Mouse (Mus musculus): ENCODE results near the gene Fancg.
A peak's percentile ranks its signal among the peaks of the same experiment; 100 is the strongest.
"Not testable (repeated sequence)": the region's sequence is repeated elsewhere in the genome, so short reads cannot be mapped to it uniquely, and the experiment has no call there.

Gene Fancg

DNA sequence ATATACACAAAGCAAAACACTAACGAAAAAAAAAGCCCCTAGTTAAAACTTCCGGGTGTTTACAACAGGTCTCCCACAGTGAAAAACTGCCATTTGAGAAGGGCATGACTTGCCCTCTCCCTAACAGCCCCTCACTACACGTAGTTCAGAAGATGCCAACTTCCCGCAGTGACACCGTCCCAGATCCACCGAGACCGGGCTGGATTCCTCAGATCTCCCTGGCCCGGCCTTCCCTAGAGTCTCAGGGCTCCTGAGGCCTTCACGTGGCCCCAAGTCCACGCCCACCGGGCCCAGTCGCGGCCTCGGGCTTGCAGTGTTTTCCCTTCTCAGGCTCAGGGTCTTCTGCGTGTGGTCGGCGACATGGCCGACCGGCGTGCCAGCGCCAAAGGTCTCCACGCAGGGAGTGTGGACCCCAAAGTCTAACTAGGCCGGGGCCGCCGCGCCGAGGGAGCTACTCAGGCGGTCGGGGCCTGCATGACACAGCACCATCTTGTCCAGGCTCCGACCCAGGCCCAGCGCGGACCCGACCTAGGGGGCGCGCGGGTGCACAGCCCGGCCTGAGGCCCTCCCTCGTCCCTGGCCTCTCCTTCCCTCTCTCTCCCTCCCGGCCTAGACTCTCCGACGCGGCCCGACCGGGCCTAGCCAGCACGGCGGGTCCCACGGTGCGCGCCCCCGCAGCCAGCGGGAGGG, 10.7 kb downstream of the Fancg start:
- peak; percentile 79 for DNase-seq (ENCODE audit: low spot score)

DNA sequence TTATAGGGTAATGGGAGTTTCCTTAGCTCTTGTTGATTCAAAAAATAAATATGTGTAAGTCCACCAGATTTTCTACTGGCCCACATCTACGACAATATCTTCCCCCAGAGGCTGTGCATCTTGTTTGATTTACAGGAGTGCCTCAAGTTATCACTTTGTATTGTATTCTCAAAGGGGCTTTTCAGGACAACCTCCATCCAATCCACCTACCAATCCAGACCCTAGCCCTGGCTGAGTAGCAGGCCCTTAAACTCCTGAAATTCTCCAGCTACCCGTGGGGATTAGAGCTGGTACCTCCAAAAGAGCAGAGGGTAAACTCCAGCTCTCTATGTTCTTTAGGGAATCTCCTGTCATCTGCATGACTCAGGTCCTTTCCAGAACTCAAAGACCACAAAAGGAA, 12.3 kb downstream of the Fancg start:
- DNase-seq (ENCODE audit: low spot score): no peak

DNA sequence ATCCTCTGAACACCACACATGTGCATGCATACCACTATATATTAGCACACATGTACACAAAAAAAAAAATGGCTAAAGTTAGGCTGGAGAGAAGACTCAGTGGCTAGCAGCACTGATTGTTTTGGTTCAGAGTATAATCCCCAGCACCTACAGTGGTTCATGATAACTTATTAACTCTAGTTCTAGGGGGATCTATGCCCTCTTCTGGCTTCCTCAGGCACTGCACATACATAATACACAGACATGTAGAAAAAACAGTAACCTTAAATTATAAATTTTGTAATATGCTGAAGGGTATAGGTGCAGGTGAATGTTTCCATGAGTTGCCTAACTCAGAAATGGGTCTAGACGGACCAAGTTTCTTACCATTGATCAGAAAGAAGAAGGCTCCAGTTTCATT, 22.0 kb downstream of the Fancg start:
- no peak for DNase-seq (ENCODE audit: low spot score)

DNA sequence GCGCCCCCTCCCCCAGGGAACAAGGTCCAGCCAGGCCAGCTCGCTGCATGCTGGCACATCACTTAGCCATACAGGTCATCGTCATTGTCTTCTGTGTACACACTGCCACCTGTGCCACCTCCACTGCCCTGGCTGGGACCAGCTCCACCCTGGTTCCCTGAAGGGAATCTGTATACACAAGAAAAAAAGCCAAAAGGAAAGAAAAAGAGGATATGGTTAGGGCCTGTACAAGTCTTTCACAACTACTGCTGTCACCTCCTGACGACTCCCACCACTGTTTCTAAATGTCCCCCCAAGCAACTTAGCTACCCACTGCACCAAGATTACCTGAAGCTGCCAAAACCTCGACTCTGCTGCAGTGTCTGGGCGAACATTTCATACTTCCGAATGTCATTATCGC, 29.8 kb downstream of the Fancg start:
- DNase-seq (ENCODE audit: low spot score): not testable (repeated sequence)

DNA sequence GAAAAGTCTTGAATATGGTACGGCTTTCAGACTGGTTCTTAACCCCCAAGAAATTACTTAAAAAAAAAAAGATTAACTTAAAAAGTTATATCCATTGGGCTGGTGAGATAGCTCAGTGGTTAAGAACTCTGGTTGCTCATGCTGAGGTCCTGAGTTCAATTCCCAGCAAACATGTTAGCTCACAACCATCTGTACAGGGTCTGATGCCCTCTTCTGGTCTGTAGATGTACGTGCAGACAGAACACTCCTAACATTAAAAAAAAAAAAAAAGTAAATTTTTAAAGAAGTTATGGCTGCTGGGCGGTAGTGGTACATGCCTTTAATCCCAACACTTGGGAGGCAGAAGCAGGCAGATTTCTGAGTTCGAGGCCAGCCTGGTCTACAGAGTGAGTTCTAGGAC, 32.2 kb downstream of the Fancg start:
- DNase-seq (ENCODE audit: low spot score): no peak

DNA sequence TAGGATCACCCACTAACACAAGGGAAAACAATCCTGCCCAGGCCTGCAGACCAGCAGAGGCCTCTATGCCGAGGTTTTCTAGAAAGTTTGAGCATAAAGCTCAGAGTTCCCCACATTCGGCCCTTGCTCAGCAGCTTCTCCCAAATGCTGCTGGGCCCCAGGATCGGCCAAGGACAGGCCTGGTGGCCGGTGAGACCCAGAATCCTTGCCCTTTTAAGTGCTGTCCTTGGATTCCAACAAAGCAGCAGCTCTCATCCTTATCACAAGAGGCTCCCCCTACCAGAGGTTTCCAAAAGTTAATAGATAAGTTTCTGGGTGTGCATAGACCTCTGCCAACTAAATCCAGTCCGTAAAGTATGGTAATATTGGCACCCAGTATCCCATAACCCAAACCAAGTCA, 36.4 kb downstream of the Fancg start:
- no peak for DNase-seq (ENCODE audit: low spot score)

DNA sequence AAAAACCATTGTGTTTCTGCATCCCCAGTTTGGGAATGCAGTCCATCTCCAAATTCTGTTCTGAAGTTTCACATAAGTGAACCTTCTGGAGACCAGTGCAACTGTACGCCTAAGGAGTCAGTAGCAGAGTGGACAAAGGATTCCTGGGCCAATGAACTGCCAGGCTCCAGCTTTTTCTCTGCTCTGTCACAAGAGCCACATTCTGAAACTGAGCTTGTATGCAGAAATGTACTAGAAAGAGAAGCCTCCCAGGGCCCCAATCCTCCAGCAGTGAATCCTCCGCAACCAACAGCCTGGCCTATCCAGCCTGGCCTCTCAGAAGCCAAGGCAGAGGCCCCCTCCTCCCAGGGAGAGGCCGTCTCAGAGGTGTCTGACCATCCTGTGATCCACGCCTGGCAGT, 37.4 kb downstream of the Fancg start:
- DNase-seq (ENCODE audit: low spot score): no peak

DNA sequence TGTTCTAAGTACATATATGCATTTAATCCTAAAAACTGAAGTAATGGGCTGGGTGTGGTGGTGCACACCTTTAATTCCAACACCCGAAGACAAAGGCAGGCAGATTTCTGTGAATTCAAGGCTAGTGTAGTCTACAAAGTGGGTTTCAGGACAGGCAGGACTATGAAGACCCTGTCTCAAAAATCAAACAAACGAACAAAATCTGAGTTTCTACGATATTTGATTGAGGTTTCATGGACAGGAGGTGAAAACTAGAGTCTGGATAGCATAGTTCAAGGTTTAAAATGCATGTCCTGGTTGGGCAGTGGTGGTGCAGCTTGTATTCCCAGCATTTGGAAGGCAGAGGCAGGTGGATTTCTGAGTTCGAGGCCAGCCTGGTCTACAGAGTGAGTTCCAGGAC, 41.0 kb downstream of the Fancg start, which contains the start of gene 1700022I11Rik:
Gene 1700022I11Rik, plus strand, starts transcription at position 301 of the 400 bp plus-strand sequence.
- DNase-seq (ENCODE audit: low spot score): no peak

DNA sequence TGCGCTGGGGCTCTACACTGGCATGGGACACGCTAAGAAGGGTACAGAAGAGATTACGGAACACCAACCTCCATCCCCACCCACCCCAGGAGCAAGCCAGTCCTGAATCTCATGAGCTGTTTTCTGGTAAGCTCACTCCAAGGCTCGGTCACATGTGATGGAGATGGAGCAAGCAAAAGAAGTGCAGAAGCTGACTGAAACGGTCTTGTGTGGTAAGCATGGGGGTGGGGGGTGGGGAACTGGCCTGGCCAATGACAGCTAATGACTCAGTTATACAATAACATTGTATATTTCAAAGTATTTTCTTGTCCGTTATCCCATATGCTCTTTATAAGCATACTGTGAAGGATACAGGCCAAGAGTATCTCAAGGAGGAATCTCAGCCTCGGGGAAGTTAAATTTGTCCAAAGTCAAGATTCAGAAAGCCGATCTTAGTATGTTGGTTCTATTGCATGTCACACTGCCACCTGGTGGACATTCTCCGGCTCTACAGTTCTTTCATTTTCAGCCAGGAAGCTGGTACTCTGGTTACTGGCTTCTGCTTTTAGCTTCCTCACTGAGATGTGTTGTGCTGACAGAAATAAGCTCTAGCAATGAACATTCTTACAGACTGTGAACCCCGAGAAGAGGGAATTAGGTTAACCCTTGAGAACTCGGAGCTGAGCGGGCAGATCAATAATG, 45.1 kb downstream of the Fancg start:
- peak; percentile 76 for DNase-seq (ENCODE audit: low spot score)

DNA sequence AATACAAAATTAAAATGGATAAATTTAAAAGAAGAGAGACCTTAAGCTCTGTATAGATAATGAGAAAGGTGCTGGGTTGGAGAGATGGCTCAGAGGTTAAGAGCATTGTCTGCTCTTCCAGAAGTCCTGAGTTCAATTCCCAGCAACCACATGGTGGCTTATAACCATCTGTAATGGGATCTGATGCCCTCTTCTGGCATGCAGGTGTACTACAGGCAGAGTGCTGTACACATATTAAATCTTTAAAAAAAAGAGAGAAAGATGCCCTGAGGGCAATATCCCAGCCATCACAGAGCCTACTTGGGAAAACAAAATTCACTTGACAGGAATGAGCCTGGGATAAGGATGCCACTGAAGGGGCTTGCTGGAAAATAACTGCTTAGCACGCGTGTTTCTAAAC, 46.8 kb downstream of the Fancg start:
- no peak for DNase-seq (ENCODE audit: low spot score)

DNA sequence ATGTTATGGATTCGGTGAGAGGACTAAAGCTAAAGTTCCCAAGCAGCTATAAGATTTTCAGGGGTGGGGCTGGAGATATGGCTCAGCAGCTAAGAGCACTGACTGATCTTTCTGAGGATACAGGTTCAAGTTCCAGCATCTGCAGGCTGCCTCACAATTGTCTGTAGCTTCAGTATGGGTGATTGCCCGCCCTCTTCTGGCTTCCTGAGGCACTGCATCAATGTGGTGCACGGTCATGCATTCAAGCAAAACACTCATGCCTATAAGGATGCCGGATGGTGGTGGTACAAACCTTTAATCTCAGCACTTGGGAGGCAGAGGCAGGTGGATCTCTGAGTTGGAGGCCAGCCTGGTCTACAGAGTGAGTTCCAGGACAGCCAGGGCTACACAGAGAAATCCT, 48.7 kb downstream of the Fancg start:
- DNase-seq (ENCODE audit: low spot score): peak; percentile 39

DNA sequence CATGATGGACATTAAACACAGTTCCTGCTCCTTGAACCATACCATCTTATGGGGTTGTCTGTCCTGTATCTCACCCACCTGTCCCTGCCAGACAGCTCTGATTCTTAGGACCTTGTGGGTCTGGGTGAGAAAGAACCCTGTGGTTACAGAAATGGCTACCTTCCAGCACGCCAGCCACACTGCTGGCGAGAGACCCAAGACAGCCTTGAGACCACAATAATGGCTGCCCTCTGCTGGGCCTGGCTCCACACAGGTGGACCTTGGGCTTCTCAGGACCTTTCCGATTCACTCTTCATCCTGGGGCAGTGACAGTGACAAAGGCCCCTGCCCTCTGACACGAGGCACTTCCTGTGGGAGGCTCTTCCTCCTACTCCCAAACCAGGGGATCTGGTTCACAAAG, 50.9 kb downstream of the Fancg start:
- no peak for DNase-seq (ENCODE audit: low spot score)

DNA sequence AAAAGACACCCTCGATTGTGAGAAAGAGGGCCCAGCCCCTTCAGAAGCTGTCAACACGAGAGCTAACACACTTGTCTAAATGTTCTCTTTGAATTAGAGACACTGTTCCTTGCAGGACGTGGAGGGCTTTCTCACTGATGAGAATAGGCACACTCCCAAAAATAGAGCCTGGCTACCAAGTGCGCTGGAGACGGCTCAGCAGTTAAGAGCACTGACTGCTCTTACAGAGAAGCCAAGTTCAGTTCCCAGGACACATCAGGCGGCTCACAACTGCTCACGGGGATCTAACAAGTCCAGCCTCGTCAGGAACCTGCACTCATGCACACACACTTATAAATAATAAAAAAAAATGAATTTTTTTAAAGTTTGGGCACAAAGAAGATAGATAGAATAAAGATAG, 51.4 kb downstream of the Fancg start:
- no peak for DNase-seq (ENCODE audit: low spot score)

DNA sequence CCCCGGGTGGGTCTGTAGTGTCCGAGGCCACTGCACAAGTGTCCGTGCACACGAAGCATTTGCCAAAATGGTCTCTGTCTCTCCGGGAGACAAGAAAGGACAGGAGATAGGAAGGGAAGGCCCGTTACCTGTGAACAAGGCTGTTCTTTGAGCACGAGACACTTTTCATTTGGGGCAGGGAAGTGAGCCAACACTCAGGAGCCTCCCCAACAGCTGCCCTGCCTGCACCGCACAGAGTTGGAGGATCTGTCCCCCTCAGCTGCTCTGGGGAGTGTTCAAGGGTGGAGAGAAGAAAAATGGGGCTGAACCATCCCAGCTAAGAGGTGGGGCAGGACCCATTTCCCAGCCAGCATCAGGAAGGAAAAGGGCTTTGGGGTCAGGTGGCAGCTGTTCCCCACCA, 52.3 kb downstream of the Fancg start:
- DNase-seq (ENCODE audit: low spot score): no peak

DNA sequence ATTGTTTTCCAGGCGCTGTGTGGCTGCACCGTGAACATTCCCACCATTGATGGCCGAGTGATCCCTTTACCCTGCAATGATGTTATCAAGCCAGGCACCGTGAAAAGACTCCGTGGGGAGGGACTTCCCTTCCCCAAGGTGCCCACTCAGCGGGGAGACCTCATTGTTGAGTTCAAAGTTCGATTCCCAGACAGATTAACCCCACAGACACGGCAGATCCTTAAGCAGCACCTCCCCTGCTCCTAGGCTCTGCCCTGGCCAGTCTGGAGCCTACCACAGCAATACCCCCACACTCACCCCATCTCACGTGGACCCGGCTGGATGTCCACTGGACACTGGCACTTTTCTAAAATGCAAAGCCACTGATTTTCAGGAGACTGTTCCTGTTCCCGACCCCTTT, 53.0 kb downstream of the Fancg start:
- no peak for DNase-seq (ENCODE audit: low spot score)

DNA sequence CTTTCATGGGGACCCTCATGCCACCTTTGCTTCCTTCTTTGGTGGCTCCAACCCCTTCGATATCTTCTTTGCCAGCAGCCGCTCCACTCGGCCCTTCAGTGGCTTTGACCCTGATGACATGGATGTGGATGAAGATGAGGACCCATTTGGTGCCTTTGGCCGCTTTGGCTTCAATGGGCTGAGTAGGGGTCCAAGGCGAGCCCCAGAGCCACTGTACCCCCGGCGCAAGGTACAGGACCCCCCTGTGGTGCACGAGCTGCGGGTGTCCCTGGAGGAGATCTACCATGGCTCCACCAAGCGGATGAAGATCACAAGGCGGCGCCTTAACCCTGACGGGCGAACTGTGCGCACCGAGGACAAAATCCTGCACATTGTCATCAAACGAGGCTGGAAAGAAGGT, 53.7 kb downstream of the Fancg start:
- DNase-seq (ENCODE audit: low spot score): no peak

DNA sequence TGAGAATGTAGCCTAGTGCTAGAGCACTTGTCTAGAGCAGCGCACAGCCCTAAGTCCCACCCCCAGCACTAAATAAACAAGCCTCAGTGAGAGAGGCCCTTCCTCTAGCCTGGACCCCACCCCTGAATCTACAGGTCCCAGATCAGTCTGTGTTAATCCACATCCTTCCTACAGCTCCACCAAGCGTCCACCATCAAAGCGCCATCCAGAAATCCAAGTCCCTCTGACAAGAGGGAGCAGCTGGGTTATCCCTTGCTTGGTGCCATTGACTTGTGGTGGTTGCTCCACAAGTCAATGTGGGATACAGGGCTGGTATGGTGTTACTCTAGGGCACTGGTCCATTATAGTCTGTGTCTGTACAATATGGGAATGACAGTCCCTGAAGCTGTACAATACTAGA, 55.1 kb downstream of the Fancg start:
- DNase-seq (ENCODE audit: low spot score): no peak

DNA sequence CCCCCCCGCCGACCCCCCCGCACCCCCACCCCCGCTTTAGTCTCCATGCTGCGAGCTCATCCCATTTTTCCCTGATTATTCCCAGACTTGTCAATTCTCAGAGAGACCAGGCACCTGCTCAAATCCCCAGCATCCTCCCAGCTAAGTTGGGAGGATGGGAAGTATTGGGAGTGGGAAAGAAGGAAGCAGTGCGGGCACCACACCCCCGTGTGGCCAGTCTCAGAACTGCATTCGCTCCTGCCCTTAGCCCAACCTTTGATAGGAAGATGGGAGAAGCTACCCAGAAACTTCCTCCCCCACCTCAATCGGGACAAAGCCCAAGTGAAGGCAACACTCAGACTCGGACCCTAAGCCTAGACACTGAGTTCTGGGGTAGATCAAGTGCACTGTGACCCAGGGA, 56.0 kb downstream of the Fancg start:
- peak; percentile 55 for DNase-seq (ENCODE audit: low spot score)

DNA sequence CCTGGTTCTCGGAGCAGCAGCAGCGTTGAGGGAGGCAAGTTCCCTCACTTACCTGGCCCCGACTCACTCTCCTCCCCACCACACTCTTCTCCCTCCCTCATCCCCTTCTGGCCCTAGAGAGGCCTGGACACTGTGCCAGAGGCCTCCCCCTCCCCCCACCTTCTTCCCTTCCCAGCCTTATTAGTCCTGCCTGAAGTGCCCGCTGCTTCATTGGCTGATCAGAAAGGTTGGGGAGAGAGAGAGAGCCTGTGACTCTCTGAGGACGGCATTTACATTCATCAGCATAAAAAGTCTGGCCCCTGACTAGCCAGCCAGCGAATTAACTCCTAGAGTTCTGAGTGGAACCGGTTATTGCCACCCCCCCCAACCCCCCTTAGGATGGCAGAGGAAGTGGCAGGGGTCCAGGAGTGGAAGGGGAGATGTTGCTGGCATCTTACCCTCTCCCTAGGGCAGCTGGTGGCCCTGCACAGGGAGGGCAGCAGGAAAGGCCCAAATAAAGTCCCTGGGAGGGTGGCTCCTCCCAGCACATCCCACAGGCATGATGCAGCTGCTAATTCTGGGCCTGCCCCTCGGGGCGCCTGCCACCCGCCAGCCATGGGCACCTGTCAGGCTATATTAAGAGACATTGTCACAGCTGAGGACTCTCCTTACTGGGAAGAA, 56.7 kb downstream of the Fancg start:
- no peak for DNase-seq (ENCODE audit: low spot score)

DNA sequence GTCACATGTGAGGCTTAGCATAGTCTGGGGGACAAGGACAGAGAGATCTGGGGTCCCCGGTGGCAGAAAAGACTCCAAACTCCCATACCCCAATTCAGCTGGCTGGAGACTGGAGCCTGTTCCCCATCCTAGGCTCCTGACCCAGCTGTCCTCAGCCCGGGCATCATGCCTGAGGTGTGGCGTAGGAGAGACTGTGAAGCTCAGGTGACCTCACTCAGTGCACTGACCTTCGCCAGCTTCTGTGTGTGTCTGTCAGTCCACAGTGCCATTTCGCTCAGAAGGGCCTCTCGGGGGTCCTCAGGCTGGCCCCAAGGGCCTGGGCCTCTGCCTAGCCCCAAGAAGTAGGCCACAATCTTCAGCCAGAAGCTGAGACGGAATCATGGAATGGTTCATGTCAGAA, 57.7 kb downstream of the Fancg start:
- no peak for DNase-seq (ENCODE audit: low spot score)

Measured in adipocyte (in vitro differentiated cells).